Mouse (Mus musculus) telencephalon, adult 2 months (tissue): ENCODE results near the gene Pspc1.
"Not testable (repeated sequence)": the region's sequence is repeated elsewhere in the genome, so short reads cannot be mapped to it uniquely, and the experiment has no call there.

Experiments
- DNase-seq: peaks from one replicate; pipeline ENCODE4 v3.0.0-alpha.2; 2011; ENCODE audit warnings: low read depth, low spot score

Gene Pspc1

DNA sequence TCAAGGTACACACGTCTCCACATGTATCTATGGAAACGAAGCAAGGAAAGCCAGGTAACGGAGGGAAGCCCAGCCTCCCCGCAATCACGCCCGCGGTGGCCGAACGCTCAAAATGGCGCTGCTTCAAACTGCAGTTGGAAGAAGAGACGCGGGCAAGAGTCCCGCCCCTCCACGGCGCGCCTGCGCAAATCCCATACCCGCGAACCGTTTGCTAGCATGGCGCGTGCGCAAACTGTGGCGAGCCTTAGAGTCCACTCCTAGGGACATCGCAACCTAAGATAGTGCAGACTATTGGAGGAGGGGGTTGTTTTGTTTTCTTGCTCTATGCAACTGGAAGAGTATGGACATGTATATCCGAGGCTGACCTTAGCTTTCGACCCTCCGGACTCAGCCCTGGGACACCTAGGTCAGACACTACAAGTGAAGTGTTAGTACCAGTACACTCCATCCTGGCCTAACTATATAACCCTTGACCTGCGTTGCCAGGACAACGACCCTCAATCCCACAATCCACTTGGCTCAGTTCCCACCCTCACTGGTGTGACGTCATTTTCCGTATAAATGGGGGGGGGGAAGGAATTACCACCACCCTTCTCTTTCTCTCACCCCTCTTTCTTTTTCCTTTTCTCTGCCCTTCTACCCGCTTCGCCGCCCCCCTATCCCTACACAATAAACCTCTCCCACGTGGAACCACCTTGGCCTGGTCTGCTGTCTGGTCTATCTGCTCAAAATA lies at the start of gene Pspc1:
TSS of gene Pspc1 (minus strand) at position 117 of the 733 bp plus-strand sequence.
- peak; percentile 95 for DNase-seq

DNA sequence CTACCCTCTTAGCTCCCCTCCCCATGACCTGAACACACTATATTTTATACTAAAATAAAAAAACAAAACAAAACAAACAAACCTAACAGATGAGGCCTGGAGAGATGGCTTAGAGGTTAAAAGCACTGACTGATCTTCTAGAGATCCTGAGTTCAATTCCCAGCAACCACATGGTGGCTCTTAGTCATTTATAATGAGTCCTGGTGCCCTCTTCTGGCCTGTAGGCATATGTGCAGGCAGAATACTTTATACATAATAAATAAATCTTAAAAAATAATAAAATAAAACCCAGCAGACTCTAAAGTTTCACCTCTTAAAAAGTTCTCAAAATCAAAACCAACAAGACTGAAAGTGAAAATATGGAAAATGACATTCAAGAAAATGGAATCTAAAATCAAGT lies 46.4 kb upstream of the Pspc1 start:
- DNase-seq = no peak

DNA sequence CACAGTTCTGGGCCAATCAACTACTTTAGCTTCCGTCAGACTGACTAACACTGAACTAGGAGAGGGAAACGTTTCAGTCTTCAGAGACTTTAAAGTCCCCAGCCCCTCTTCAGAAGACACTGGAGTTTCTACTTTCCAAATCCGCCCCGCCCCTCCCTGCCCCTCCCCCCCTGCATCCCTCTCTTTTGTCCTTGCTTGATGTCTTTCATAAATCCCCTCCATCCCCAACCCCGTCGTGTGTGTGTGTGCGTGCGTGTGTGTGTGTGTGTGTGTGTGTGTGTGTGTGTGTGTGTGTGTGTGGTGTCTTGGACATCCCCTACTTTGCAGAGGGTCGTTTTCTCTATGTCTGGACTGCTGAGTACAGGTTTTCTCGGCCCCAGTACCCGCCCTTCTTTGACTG lies 39.5 kb upstream of the Pspc1 start:
- DNase-seq = no peak

DNA sequence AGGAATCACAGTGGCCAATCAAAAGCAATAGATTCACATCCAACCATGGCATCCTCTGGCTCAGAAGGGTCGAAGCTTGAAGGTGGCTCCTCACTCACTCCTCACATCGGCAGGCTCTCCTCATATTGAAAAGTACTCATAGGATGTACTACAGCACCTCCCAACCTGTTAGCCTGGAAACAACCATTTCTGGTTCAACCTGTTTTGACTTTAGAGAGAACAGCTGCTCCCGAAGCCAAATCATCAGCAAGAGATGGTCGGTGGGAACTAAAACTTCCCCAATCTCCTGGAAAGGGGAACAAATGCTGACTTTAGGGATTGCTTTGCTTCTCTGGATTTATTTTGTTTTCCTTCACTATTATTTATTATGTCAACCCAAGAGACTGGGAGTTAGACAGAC lies 39.0 kb upstream of the Pspc1 start:
- DNase-seq = no peak

DNA sequence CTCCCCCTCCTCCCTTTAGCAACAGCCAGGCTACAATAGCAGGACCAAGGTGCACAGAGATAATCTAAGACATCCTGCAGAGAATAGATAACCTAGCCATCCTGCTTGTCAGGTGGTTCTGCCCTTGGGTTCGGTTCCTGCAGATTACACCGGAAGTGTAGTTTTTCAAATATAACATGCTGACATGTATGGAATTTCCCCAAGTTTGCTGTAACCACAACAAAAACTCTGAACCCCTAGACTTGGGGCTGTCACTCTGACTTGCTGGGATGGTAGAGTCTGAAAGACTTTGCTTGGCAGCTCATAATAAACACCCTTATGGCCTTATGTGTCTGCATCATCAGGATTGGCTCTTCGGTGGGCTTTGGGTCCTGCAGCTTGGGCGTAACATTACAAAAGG lies 38.4 kb upstream of the Pspc1 start:
- no peak for DNase-seq

DNA sequence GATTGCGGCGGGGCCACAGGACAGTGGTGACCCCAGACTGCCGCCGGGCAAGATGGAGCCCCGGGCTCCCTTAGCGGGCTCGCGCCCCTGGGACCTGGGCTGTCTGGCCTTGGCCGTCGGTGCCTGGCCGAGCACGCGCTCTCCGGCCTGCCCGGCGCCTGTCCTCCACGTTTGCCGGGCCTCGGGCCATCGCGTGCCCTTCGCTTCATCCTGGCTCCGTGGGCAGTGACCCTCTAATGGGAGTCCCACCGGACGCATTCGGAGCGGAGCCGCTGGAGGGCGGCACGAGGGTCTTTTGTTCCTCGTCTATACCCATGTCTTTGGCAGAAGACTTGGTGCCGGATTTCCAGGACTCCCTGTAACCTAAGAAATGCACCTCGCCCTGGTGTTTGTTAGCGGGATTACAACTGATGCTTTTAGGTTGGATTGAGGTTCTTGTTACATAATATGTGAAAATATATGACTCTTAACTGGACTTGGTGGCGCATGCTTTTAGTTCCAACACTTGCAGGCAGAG lies 34.5 kb upstream of the Pspc1 start:
- DNase-seq = peak; percentile 60

DNA sequence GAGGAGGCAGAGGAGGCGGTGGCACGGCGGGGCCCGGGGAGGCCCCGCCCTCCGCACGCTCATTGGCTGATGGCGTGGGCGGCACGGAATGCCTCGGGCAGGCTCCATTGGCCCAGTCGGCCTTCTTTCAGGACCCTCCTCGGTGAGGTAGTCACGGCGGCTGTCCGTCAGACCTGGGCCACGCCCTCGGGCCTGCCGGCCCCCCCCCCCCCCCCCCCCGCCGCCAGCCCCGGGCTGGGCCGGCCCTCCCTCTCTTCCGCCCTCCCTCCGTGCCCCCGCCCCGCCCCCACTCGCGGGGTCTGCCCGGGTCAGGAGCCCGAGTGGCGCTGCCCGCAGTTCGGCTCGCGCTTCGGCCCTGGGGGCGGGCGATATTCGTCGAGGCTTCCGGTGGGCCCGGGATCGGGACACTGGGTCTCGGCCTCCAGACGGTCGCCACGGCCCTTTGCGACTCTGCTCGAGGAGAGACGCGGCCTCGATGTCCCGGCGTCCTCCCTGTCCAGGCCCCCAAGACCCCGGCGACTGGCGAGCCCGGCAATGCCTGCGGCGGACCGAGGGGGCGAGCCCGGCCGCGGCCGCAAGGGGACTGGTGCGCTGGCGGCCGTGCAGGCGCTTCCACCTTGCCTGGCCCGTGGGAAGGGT lies 33.7 kb upstream of the Pspc1 start, which contains the start of gene Zmym5:
TSS of gene Zmym5 (minus strand) at position 16 of the 639 bp plus-strand sequence.
- not testable (repeated sequence) for DNase-seq

DNA sequence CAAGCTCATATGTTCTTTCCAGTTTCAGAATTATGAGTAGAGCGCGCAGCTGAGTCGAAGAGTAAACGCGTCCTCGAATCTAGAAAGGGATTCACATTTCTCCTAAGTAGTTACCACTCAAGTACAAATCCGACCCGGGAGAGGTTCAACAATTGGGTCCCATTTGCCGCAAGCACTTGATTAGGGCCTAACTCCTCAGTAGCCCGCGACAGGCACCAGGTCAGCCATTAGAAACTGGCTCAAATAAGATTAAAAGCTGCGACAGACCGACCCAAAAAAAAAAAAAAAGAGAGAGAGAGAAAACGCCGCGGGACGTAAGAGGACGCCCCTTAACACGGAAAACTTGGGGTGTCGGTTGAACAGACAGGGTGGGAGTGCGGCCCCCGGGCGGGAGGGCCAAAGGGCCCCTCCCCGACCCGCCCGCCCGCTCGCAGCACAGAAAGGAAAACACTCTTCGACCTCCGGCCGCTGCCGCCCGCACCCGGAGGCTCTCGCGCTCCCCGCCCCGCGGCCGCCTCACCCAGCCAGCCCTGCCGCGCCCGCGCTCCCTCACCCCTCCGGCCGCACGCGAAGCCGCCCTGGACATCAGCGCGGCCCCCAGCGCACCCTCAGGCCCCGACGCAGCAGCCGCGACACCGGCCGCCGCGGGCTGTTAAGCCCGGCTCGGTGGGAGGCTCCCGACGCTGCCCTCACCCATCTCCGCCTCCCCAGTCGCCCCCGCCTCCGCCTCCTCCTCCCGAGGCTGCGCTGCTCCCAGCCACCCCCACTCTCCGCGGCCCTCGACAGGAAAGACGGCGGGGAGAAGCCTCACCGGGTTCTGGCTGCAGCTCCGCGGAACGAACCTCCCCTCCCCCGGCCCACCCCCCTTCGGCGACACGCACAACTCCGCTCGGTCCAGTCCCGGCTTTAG lies 32.9 kb upstream of the Pspc1 start:
- DNase-seq = not testable (repeated sequence)

DNA sequence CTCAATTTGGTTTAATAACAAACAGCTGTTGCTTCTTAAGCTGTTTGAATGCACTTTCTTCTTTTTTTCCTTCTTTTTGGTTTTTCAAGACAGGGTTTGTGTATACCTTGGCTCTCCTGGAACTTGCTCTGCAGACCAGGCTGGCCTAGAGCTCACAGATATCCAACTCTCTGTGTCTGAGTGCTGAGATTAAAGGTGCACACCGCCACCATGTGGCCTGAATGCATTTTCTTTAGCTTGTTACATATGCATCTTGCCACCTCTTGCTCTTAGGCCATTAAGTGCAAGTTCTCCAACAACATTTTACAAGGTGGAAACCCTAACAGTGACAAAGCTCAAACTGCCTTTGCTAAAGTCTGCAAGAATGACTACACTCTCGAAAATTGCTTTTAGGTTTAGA lies 15.1 kb upstream of the Pspc1 start:
- no peak for DNase-seq

DNA sequence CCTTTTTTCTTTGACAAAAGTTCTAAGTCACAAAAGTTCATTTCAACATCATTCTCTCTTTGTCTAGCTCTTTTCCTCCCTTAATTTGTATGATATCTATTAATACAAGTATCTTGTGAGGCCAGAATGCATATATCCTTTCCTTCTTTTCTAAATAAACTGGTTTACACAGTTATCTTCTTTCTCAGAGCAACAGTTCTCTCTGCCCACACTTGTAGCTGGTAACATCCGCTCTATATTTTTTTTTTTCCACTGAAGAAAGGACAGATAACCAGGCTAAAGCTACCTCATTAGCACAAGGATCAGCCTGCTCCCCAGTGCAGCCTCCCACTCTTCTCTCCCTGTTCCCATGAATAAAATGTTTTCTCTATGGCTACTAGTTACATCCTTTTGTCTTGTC lies 6.5 kb upstream of the Pspc1 start:
- no peak for DNase-seq

DNA sequence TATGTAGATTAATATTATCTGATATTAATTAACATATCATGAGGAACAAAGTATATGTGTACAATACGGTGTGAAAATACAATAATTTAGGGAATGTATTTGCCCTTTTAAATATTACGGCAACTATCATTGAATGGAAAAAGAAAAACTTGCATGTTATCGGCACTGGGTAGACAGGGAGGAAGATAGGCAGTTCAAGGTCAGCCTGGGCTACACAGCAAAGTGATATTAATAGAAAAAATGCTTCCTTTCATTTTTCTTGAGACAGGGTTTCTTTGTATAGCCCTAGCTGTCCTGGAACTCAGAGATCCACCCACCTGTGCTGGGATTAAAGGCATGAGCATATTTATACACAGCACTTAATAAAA lies 801 bp upstream of the Pspc1 start:
- no peak for DNase-seq

DNA sequence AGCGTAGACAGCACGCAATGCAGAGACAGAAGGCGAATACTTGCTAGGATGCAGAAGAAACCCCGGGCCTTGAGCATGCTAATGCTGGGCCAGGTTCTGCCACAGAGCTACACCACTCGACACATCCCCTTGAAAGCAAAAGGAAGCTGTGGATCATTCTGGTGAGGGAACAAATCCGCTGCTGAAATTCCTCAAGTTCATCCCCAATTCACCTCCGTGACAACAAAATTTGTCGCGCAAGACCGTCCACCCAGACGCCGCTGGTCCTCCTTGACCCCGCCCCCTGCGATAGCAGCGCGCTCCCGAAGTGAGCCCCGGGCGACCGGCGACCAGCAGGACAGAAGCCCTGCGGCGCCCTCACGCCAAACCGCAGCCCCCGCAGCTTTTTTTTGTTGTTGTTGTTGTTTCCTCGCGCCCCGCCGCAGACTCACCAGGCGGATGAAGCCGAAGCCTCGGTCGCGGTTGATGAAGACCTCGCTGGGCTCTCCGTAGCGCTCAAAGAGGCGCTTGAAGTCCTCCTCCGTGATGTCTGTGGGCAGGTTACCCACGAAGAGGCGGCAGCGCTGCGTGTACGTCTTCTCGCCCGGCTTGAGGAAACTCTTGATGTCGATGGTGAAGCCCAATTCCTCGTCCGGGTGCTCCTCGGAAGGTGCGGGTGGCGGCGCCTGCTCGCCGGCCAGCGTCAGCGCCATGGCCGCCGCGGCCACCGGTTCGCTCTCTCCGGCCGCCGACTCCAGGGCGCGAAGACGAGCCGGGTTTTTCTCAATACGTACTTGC lies 568 bp downstream of the Pspc1 start:
- DNase-seq = peak; percentile 24

DNA sequence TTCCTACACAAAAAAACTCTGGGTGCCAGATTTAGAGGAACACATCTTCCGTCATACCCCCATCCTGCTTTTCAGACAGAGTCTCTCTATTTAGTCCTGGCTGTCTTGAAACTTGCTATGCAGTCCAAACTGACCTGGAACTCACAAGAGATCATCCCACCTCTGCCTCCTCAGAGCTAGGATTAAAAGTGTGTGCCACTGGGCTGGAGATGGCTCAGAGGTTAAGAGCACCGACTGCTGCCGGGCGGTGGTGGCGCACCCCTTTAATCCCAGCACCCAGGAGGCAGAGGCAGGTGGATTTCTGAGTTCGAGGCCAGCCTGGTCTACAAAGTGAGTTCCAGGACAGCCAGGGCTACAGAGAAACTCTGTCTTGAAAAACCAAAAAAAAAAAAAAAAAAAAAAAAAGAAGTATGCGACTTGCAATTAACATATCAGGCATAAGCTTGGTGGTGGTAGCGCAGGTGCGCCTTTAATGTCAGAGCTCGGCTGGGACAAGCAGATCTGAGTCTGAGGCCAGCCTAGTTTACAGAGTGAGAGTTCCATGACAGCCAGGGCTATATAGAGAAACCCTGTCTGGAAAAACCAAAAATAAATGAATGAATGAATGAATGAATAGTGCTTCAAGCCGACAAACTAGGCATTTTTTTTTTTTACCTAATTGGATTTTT lies 1.4 kb downstream of the Pspc1 start:
- no peak for DNase-seq

DNA sequence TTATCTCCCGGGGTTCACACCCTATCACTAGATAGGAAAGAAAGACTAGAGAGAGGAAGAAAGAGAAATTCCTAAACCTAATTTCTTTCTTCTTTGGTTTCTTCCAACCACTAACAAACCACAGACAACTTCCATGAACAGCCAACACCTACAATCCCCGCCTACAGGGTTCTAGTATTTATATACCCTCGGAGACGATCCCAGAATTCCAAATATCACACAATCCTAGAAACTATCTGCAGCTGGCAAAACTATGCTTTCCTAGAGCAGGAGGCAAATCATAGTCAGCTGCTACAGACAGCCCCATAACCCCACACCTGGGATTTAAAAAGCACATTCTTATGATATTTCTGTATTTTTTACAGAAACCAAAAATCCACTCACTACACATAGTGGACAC lies 2.7 kb downstream of the Pspc1 start:
- peak; percentile 44 for DNase-seq

DNA sequence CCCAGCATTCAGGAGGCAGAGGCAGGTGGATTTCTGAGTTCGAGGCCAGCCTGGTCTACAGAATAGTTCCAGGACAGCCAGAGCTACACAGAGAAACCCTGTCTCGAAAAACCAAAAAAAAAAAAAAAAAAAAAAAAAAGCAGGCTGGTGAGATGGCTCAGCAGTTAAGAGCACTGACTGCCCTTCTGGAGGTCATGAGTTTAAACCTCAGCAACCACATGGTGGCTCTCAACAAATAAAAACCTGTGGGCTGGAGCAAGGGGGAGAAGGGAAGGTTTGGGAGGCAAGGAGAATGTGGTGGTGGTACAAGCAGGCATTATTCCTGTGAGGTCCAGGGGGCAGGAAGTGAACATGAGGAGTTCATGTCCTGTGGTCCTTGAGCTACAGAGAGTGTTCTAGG lies 11.7 kb downstream of the Pspc1 start:
- DNase-seq = not testable (repeated sequence)

DNA sequence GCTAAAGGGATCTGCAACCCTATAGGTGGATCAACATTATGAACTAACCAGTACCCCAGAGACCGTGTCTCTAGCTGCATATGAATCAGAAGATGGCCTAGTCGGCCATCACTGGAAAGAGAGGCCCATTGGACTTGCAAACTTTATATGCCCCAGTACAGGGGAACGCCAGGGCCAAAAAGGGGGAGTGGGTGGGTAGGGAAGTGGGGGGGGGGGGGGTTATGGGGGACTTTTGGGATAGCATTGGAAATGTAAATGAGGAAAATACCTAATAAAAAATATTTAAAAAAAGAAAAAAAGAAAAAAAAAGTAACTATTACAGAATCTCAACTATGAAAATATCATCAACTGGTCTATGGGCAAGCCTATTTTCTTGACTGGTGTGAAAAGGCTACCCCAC lies 13.0 kb downstream of the Pspc1 start:
- DNase-seq = not testable (repeated sequence)

DNA sequence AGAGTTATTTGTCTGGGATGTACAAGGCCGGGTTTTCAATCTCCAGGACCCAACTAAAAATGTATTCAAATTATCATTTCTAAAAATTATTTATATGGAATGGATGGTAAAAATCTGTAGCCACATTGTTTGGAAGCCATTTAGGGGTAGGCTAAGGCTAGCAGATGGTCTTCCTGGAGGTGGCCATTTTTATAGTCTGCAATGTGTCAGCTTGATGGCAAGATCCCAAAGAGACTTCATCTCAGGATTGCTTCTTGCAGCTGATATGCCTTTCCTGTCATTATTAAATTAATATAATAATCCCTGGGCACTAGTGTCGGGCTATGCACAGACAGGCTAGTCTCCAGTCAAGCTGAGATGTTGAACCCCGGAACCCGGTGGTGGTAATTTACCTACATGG lies 26.8 kb downstream of the Pspc1 start:
- no peak for DNase-seq

DNA sequence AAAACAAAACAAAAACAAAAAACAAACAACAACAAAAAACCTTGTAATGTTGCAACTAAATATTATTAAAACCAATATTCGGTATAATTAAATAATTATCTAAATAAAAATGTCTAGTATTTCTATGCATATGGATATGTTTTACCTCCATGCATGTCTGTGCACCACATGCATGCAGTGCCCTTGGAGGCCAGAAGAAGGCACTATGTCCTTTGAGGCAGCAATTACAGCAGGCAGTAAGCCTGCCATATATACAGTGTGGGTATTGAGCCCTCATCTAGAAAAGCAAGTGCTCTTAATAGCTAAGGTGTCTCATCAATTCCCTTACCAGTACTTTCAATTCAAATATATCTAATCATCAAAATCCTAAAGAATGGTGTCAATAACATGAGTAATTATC lies 37.9 kb downstream of the Pspc1 start:
- no peak for DNase-seq

DNA sequence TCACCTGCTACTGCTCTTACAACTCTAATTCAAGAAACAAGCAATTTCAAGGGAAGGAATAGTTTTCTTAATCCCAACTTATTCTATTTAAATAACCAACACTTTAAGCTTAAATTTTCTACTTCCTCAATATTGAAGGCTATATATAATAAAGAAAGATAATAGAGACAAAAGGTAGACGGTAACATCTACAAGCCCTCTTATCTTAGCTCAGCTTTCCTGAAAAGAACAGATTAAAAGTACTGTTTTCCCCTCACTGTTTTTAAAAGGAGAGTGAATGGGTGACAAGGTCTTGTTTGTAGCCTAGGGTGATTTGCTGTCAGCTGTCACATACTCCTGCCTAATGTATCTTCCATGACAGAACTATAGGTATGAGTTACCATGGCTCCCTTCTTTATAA lies 51.6 kb downstream of the Pspc1 start:
- no peak for DNase-seq

DNA sequence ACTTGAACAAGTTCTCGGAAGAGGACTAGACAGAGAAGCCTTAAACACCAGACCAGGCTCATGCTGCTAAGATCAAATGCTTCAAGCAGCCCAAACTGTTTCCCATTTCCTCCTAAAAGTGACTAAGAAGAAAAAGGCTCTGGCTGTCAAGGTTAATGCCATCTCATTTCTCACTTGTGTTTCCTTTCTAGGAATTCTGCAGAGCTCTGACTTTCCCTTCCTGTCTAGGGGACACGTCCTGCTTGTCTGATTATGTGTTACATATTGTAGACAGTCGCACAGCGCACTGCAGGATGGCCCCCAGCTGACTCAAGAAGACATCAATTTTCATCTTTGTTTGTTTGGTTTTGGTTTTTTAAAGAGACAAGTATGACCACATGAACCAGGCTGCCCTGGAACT lies 72.4 kb downstream of the Pspc1 start:
- no peak for DNase-seq

DNA sequence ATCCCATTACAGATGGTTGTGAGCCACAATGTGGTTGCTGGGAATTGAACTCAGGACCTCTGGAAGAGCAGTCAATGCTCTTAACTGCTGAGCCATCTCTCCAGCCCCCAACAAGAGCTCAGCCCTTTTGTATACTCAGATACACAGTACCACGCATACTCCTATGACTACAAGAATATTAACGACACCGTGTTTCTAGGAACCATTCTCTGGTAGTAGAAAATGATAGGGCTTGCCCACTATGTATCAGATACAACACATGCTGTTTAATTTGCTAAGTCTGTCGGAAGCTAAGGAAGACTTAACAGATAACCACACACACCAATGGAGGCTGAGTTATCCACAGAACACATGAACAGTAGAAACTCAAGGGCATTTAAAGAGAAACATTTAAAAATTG lies 75.5 kb downstream of the Pspc1 start:
- no peak for DNase-seq
